Mouse (Mus musculus): ENCODE results near the gene Fam71b. TPM values are rescaled to one million over a fixed set of nuclear protein-coding genes. Genes with fewer than 3 reads are reported as not detected.

Gene Fam71b
- polyA plus RNA-seq, 1 experiment: not detected

DNA sequence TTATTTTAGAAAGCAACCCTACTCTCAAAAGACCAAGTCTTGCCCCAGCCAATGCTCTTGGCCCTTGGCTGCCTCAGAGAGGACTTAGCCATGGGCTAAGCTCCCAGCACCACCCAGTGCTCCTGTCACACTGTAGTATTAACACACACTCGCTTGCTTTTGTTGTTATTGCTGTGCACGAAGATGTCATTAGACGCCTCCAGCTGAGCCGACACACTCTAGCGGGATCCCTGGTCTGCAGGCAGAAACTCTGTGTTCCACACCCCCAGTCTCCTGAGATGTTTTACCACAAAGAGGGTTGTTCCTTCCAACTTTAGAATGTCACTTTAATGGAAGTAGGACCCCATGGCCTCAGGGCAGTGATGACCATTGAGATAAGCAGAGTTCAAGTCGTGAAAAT, 7.9 kb upstream of the Fam71b start:
- Histone ChIP-seq H3K4me3 (replicated peaks; ENCODE audit: insufficient read depth, low read depth, low read length) (no peak overlapping the region), H3K27ac (ENCODE audit: insufficient read depth, low read length) (no peak overlapping the region), H3K27me3 (ENCODE audit: control insufficient read depth, insufficient read depth, low read length) (no peaks in the 10 kb centered on the region; the same call in 1 of the 2 replicates), H3K4me1 (ENCODE audit: control insufficient read depth, insufficient read depth, low read length) (no peaks in the 10 kb centered on the region)
- no peak for TF ChIP-seq CTCF (IDR thresholded peaks at IDR 0.05; ENCODE audit: borderline replicate concordance, insufficient read depth, low read depth, low read length)
- no peak for TF ChIP-seq POLR2A (IDR thresholded peaks at IDR 0.05; ENCODE audit: borderline replicate concordance, insufficient read depth, low read length)
- 70% methylated on average over 6 of the region's 6 CpGs for WGBS
- DNase-seq: no peak

GRCm38 (mm10) chr11:46389336-46390117, 6.8 kb upstream of the Fam71b start, which contains the start of gene Itk:
Gene Itk (minus strand): TSS chr11:46389515.
- Histone ChIP-seq H3K4me3 (replicated peaks; ENCODE audit: insufficient read depth, low read depth, low read length) (no peak within 1 kb of the TSS), H3K4me1 (ENCODE audit: control insufficient read depth, insufficient read depth, low read length) (no peaks in the 10 kb centered on the region), H3K27me3 (ENCODE audit: control insufficient read depth, insufficient read depth, low read length) (no peaks in the 10 kb centered on the region; the same call in 1 of the 2 replicates), H3K27ac (ENCODE audit: insufficient read depth, low read length) (no peak within 1 kb of the TSS)
- 84% methylated on average over 13 of the region's 13 CpGs for WGBS
- no peak for TF ChIP-seq CTCF (IDR thresholded peaks at IDR 0.05; ENCODE audit: borderline replicate concordance, insufficient read depth, low read depth, low read length)
- no peak for TF ChIP-seq POLR2A (IDR thresholded peaks at IDR 0.05; ENCODE audit: borderline replicate concordance, insufficient read depth, low read length)
- no peak for DNase-seq

DNA sequence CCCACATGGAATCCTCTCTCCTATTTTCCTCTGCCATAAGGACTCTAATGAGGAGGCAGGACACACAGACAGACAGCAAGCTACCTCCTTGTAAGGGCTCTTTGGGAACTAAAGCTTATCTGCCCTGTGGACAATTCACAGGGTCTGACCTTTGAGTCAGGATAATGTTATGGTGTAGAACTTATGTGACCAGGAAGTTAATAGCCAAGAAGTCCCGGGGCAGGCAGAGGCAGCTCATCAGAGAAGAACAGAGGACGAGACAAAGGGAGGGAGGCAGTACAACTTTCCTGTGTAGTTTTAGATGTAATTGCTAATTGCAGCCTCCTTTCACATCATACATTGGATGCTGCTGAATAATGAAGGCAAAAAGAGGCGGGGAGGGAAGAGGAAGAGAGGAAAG, 5.7 kb upstream of the Fam71b start:
- Histone ChIP-seq H3K4me3 (replicated peaks; ENCODE audit: insufficient read depth, low read depth, low read length) (no peak overlapping the region), H3K4me1 (ENCODE audit: control insufficient read depth, insufficient read depth, low read length) (no peaks in the 10 kb centered on the region), H3K27me3 (ENCODE audit: control insufficient read depth, insufficient read depth, low read length) (no peaks in the 10 kb centered on the region), H3K27ac (ENCODE audit: insufficient read depth, low read length) (no peak overlapping the region)
- DNase-seq: no peak
- TF ChIP-seq CTCF (IDR thresholded peaks at IDR 0.05; ENCODE audit: borderline replicate concordance, insufficient read depth, low read depth, low read length) (no peak), POLR2A (IDR thresholded peaks at IDR 0.05; ENCODE audit: borderline replicate concordance, insufficient read depth, low read length) (no peak)
- WGBS: 45% methylated on average over 3 of the region's 3 CpGs

GRCm38 (mm10) chr11:46392890-46393289, 3.5 kb upstream of the Fam71b start:
- Histone ChIP-seq H3K4me1 (ENCODE audit: control insufficient read depth, insufficient read depth, low read length) (no peaks in the 10 kb centered on the region), H3K4me3 (replicated peaks; ENCODE audit: insufficient read depth, low read depth, low read length) (no peak overlapping the region), H3K27ac (ENCODE audit: insufficient read depth, low read length) (no peak overlapping the region), H3K27me3 (ENCODE audit: control insufficient read depth, insufficient read depth, low read length) (no peaks in the 10 kb centered on the region)
- TF ChIP-seq POLR2A (IDR thresholded peaks at IDR 0.05; ENCODE audit: borderline replicate concordance, insufficient read depth, low read length) (no peak), CTCF (IDR thresholded peaks at IDR 0.05; ENCODE audit: borderline replicate concordance, insufficient read depth, low read depth, low read length) (no peak)
- 86% methylated on average over 7 of the region's 7 CpGs for WGBS
- no peak for DNase-seq

DNA sequence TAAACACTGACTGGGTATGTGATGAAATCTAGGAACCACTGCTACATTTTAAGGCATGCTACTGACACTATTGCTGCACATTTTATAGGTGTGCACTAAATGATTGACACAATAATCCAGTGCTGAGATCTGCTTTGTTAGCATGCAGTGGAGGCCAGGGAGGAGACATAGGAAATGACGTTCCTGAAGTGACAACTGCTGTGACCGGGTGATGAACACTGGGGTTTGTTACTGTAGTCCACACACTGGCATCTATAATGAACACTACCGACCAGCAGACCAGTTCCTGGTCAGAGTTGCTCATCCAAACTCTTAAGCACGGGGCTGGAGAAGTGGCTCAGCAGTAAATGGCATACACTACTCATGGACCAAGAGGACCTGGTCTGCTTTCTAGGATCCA, 2.9 kb upstream of the Fam71b start:
- Histone ChIP-seq H3K4me3 (replicated peaks; ENCODE audit: insufficient read depth, low read depth, low read length) (no peak overlapping the region), H3K4me1 (ENCODE audit: control insufficient read depth, insufficient read depth, low read length) (no peaks in the 10 kb centered on the region), H3K27me3 (ENCODE audit: control insufficient read depth, insufficient read depth, low read length) (no peaks in the 10 kb centered on the region), H3K27ac (ENCODE audit: insufficient read depth, low read length) (no peak overlapping the region)
- WGBS: 66% methylated on average over 4 of the region's 4 CpGs
- no peak for DNase-seq
- TF ChIP-seq CTCF (IDR thresholded peaks at IDR 0.05; ENCODE audit: borderline replicate concordance, insufficient read depth, low read depth, low read length) (no peak), POLR2A (IDR thresholded peaks at IDR 0.05; ENCODE audit: borderline replicate concordance, insufficient read depth, low read length) (no peak)

- Histone ChIP-seq H3K4me3 (replicated peaks; ENCODE audit: insufficient read depth, low read depth, low read length) (no peak overlapping the region), H3K4me1 (ENCODE audit: control insufficient read depth, insufficient read depth, low read length) (no peaks in the 10 kb centered on the region), H3K27ac (ENCODE audit: insufficient read depth, low read length) (no peak overlapping the region), H3K27me3 (ENCODE audit: control insufficient read depth, insufficient read depth, low read length) (no peaks in the 10 kb centered on the region)
- no peak for TF ChIP-seq POLR2A (IDR thresholded peaks at IDR 0.05; ENCODE audit: borderline replicate concordance, insufficient read depth, low read length)
- TF ChIP-seq CTCF (IDR thresholded peaks at IDR 0.05; ENCODE audit: borderline replicate concordance, insufficient read depth, low read depth, low read length): no peak
- 76% methylated on average over 2 of the region's 2 CpGs for WGBS
- no peak for DNase-seq
These were observed 1.3 kb upstream of the Fam71b start for GRCm38 (mm10) chr11:46395088-46395487.

DNA sequence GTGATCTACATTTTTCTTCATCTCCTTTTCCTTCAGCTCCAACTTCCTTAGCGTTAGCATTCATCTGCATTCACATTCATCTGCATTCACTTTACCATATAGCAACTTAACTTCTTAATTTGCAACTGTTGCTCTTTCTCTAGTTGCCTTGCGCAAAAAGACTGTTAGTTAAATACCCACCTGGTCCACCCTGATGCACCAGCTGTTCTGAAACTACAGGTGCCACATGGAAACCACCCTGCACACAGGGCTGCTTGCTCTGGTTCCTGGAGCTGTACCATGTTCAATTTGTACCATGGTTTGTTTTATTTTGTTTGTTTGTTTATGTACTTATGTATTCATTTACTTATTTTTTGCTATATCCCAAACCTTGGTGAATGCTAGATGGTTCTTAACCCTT, 661 bp upstream of the Fam71b start:
- WGBS: 94% methylated on average over 2 of the region's 2 CpGs
- H3K4me3 ChIP-seq (replicated peaks; ENCODE audit: insufficient read depth, low read depth, low read length): no peak overlapping the region

DNA sequence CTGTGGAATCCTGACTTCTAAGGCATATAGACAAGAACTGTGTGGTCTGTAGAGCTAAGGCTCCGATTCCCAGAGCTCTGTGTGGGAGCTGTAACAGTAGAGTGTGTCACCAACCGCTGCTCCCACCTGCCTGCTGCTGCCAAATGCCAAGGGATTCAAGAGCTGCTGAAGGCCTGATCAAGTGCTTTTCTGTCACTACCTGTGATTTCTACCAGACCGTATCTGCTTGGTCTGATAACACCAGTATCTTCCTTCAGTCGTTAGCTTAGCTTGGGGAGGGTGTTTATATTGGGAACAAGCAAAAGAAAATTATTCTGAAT, 461 bp downstream of the Fam71b start:
- no peak for DNase-seq
- H3K27me3 ChIP-seq (ENCODE audit: control insufficient read depth, insufficient read depth, low read length): no peaks in the 10 kb centered on the region
- 89% methylated on average over 4 of the region's 4 CpGs for WGBS
- TF ChIP-seq CTCF (IDR thresholded peaks at IDR 0.05; ENCODE audit: borderline replicate concordance, insufficient read depth, low read depth, low read length) (no peak), POLR2A (IDR thresholded peaks at IDR 0.05; ENCODE audit: borderline replicate concordance, insufficient read depth, low read length) (no peak)
- H3K4me1 ChIP-seq (ENCODE audit: control insufficient read depth, insufficient read depth, low read length): no peaks in the 10 kb centered on the region
- no peak overlapping the region for H3K27ac ChIP-seq (ENCODE audit: insufficient read depth, low read length)
- no peak overlapping the region for H3K4me3 ChIP-seq (replicated peaks; ENCODE audit: insufficient read depth, low read depth, low read length)

More for the DNA sequence above, 661 bp upstream of the Fam71b start:
- no peak for DNase-seq
- Histone ChIP-seq H3K27ac (ENCODE audit: insufficient read depth, low read length) (no peak overlapping the region), H3K4me1 (ENCODE audit: control insufficient read depth, insufficient read depth, low read length) (no peaks in the 10 kb centered on the region), H3K27me3 (ENCODE audit: control insufficient read depth, insufficient read depth, low read length) (no peaks in the 10 kb centered on the region)
- TF ChIP-seq CTCF (IDR thresholded peaks at IDR 0.05; ENCODE audit: borderline replicate concordance, insufficient read depth, low read depth, low read length) (no peak), POLR2A (IDR thresholded peaks at IDR 0.05; ENCODE audit: borderline replicate concordance, insufficient read depth, low read length) (no peak)
